Mouse (Mus musculus): ENCODE results near the gene Ulk4.
"Not testable (repeated sequence)": the region's sequence is repeated elsewhere in the genome, so short reads cannot be mapped to it uniquely, and the experiment has no call there.

Ulk4 gene

DNA sequence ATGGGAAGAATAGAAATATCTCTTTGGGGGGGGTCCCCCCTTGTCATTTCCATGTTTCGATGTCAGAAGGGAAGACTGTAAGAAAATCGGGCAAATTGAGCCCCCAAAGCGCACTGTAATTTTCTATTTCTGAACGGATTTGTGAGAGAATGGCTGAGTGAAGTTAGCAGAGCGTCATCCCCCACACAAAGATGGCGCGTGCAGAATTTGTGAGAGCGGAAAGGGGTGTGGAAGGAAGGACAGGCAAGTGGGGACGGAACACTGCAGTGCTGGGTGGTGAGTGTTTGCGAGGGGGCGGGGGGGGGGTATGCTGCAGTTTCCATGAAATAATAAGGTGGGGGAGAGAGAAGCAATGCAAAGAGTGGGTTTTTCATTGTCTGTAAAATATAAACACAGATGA is 347.9 kb downstream of the Ulk4 start, which contains the start of gene Ctnnb1:
Ctnnb1 (plus strand) TSS at position 136 of the 400 bp plus-strand sequence.
- no peak for DNase-seq

DNA sequence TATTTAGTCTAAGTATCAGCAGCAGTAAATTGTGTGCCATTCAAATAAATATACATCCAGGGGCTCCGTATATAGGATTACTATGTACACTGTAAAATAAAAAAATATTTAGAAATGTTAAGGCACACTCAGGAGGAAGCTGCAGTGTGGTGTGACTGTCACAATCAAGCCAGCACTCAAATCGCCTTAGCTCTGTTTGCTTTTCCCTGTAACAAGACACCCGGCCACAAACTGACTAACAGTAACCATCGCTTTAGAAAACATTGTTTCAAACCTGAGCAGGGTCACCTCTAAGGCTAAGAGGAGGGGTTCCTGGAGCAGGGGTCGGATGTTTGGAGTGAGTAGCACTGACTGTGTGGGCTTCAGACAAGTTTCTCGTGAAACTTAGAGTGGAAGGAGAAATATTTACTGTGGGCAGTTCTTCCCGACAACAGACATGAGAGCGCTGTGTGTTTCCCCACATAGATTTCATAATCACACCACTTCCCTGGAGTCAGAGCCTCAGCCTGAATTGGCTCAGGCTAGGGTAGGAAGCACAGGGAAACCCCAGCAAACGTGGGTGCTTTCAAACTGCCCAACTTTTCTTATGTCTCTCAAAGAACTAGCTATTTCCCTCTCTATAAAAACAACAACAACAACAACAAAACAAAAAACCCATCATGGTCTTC is 349.9 kb downstream of the Ulk4 start:
- DNase-seq, result no peak

DNA sequence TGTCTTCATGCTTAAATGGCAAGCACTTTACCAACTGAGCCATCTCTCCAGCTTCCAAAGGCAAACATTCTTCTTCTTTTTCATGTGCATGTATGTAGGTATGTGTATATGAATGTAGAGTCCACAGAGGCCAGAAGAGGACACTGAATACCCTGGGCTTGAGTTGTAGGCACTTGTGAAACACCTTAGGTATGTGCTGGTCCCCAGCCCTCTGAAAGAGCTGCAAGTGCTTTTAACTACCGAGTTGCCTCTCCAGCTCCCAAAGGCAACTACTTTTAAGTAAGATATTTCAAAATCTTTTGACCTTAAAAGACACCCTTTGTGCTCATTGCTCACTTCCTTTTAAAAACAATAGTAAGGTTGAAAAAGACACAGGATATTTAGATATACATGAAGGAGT is 350.9 kb downstream of the Ulk4 start:
- no peak for DNase-seq

DNA sequence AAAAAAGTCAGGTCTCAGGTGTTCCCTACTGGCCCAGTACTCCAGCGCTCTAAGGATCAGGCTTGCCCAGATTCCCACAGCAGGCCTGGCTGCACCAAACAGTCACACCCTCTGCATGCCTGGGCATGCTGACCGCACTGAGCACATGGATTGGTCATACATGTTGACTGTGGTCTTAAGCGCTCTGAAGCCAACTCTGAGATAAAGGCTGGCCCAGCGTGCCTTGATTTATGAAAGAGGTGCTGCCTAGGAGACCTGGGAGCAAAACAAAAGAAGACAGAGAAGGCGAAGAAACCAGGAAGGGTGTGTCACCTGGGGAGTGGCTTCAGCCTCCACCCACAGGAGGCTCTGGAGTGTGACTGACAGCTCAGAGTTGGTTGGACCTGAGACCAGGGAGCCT is 357.9 kb downstream of the Ulk4 start:
- DNase-seq, result no peak

DNA sequence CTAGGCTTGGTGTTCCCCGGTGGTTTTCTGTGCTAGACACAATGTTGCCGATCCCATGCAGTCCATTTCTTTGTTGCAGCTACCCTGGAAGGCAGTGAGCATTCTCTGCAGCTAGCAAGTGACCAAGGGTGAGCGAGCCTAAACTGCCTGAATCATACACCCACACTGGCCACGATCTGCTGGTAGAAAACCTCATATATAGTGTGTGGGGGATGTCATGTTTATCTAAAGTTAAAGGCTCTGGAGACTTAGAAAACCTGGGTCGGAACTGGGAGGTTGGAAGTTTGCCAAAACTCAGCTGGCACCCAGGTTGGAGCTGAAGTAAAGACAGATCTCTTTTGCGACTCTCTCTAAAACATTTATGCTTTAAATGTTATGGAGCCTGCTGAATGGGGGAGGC is 358.4 kb downstream of the Ulk4 start:
- DNase-seq, result no peak

DNA sequence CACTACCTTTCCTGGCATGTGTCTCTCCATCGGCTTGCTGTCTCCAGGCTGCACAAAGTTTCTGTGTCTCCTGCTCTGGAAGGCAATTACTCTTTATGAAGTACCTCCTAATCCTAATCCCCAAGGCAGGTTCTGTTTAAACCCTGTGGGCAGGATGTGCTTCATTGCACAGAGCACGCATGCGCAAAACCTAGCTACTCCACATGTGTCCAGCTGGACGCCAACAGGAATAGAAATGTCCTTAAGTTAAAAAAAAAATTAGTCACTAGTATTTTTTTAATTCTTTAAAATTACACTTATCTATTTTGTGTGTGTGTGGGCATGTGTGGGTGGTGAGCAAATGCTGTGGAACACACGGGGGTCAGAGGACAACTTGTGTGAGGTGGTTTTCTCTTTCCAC is 358.8 kb downstream of the Ulk4 start:
- no peak for DNase-seq

DNA sequence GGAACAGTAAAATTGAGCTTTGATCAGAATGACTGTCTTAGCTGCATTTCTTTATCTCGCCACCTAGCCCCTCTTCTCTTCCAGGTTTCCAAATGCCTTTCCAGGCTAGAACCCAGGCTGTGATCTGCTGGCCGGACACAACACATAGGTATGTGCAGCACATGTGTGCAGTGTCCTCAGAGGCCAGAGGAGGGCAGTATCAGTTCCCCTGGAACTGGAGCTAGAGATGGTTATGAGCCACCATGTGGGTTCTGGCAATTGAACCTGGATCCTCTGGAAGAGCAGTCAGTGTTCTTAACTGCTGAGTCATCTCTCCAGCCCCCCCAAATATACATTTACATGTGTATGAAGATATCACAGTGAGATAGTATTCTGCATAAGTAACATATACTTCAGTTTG is 359.4 kb downstream of the Ulk4 start:
- DNase-seq, result not testable (repeated sequence)

DNA sequence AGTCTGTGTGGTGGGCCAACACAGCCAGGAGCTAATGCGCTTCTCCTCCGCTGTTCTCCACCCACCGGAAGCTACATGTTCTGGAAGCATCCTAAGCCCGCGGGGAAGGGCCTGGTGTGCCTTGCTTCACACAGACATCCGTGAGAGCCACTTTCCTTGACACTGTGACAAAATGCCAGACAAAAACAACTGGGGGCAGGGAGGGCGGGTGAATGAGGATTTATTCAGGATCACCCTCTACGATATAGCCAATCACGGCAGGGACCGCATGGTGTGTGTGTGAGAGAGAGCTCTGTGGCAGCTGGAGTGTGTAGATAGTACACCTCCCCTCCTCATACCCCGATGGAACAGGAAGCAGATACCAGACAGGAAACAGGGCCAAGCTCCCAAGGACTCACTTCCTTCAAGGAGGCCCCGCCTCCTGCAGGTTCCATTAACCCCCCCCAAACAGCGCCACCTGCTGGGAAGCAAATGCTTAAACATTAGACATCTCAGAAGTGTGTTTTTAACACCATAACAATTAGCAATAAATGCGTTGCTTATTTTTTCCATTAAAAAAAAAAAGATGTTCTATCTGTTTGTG is 362.0 kb downstream of the Ulk4 start:
- DNase-seq, result no peak

DNA sequence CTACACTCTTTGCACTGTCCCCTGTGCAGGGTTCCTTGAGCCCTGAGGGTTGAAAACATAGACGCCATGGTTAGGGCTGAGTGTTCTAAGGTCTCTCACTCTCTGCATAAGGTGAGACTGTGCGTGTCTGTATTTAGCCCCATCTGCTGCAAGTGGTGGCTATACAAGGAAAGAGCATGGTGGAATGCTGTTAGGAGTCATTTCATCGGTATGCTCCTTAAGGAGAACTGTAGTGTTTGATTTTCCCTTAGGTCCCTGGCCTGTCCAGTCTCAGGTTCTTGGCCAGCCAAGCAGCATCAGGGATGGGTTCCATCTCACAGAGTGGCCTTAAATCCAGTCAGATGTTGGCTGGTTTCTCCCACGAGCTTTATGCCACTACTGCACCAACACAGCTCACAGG is 362.6 kb downstream of the Ulk4 start:
- no peak for DNase-seq

DNA sequence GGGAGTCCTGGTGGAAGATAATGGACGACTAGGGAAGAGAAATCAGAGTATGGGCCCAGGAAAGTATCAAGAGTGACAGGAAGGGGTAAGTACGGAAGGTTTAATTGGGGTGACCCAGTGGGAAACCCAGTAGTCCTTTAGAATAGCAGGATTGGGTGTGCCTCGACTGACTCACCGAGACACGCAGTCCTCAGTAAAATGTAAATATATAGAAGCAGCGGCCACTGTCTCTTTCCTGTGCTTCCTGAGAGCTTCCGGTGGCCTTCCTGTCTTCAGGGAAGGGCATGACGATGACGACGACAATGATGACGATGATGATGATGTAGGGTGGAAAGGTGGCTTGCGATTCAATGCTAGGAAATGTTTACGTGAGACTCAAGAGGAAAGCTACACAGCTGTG is 363.8 kb downstream of the Ulk4 start:
- DNase-seq, result no peak

DNA sequence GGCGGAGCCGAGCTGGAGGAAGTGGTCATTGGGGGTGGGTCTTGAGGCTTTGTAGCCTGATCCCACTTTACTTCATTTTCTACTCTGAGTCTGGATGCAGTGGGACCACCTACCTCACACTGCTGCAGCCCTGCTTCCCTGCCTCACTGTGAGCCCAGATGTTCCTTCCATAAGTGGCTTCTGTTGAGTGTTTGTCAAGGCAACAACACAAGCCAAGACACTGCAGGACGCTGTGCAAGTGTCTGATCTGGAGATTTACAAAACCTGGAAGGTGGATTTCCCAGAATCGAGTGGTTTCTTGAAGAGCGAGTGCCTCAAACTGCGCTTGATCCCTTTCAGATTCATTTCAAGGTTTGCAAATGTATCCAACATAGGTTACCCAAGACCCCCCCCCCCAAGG is 368.5 kb downstream of the Ulk4 start:
- DNase-seq, result no peak
